Mouse (Mus musculus) adrenal gland, adult 10 weeks (tissue): ENCODE results near the gene Gm49321. TPM values are rescaled to one million over a fixed set of nuclear protein-coding genes. Genes with fewer than 3 reads are reported as not detected.

ENCODE experiments used
- polyA plus RNA-seq: library from polyadenylated mRNA; stranded (reverse); fragments of 350-450 nt; fragmentation: Illumina TruSeq; extraction: RNeasy Lipid Tissue Mini Kit (QIAGEN cat#74804); gene quantifications from one replicate; pipeline ENCODE4 v1.2.3, GENCODE M21; 2014; ENCODE audit warnings: low read depth, low replicate concordance

Gene Gm49321
- not detected for polyA plus RNA-seq

DNA sequence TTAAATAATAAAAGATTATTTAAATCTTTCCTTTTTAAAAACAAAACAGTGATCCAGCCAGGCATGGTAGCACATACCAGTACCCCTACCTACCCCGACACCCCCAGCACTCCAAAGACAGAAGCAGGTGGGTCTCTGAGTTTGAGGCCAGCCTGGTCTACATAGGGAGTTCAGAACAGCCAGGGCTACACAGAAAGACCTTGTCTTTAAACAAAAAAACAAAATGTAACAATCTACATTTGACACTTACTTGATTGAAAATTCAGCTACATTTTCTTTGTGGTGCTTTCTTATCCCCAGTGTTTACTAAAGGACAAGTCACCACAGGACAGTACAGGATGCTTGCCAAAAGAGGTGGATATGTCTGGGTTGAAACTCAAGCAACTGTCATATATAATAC is at the start of gene Gm49321:
TSS of gene Gm49321 (plus strand) at position 301 of the 400 bp plus-strand sequence.

DNA sequence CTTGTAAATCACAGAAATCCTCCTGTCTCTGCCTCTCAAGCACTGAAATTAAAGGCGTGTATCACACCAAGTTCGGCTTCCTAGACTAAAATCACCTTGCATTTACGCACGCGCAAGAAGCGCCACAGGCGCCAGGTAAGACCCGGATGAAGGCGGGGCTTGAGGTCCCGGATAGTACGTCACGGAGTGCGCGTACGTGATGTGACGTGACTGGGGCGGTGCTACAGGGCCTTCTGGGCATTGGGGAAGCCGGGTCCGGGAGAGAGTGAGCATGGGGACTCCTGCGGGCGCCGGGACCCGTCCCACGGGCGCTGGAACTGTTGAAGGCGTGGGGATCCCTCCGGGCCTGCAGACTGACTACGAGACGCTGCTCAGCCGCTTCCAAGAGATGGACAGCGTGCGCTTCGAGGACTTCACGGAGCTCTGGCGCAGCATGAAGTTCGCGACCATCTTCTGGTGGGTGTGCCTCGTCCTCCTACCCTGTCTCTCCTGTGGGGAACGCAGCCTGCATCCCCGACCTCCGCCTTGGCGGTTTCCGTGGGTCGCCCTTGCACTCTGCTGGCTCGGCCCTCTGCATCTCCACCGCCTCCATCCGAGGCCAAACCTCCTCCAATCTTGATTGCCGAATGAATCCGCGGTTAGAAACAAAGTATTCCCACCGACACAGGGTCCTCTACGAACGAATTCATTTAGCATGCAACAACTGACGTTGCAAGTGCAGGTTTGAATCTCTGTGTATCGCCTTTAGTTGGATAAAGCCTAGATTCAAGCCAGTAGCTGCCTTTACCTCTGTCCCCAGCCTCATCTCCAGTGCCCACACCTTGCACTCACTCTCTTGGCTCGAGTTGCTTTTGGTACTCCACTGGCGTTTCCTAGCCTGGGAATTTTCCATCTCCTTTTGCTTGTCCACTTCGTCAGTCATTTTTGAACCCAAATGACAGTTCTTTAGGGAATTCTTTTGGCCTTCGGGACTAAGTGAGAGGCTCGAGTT is 27.1 kb downstream of the Gm49321 start, which contains the start of gene Snapc1:
TSS of gene Snapc1 (plus strand) at position 191 of the 991 bp plus-strand sequence.

DNA sequence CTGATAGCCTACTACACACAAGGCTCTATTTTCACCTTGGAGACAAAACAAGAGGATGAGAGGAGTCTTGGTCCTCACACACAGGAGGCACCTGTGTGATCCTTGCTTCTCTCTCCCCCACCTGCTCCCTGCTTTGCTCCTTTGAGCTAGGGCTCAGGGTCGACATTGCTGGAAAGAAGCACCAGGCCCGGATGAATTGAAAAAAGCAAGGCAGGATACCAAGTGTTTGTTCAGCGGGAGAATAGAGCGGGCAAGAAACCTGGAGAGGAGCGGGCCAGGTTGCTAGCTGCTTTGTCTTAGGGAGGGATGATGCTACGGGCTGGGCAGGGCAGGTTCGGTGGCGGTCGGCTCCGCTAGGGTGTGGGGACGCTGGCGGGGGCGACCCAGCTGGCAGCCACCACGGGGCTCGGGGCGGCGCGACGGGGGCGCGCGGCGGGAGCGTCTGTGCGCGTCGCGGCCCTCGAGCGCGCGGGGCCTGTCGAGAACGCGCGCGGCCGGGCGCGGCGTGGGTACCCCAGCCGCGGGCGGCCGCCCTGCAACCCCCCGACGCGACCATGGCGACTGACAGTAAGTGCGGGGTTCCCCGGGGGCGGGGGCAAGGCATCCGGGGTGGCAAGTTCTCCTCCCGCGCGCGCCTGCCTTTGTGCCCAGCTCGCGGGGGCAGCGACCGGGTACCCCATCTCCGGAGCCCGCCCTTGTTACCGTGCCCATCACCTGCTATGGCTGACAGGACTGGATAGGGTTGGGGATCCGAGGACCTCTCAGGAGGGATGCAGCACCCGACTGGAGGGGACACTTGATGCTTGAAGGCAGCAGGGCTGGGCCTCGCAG is 60.1 kb downstream of the Gm49321 start, which contains the start of gene Syt16:
TSS of gene Syt16 (plus strand) at position 365 of the 831 bp plus-strand sequence.

Other genes starting within 250 kb of the Gm49321 start
- gene Hif1a, start 36.3 kb upstream of the Gm49321 start, polyA plus RNA-seq, result 133 TPM
- gene Snapc1, start 26.8 kb downstream of the Gm49321 start, polyA plus RNA-seq, result 19.5 TPM
- 0.58 TPM for gene Syt16, start 60.0 kb downstream of the Gm49321 start, polyA plus RNA-seq